Mouse (Mus musculus): ENCODE measurements at regions not wholly inside any gene's neighbourhood (a gene's known extent, or its start where the extent isn't known, plus 50 kb on each side); places are given as distances from the start of the nearest gene placed in this dataset.

DNA sequence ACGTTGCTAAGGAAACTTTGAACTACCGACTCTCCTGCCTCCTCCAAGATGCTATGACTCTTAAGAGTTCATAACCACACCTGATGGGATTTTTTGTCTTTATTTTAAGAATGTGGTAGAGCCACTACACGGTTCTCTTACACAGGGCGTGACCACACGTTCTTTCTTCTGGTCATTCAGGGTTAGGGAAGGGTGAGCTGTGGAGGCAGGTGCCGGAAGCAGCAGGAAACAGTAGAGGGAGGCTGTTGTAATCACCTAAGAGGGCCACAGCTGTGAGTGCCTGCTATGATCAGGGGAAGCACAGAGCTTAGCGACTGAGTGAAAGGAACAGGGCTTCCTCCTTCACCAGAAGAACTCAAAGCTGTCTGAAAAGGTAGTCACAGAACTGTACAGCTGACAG lies 50.6 kb upstream of the Larp1 start:
- no peak for DNase-seq (ENCODE audit: low spot score in 2 of 2)

GRCm38 (mm10) chr11:57956909-57957308 lies 52.0 kb upstream of the Larp1 start:
- DNase-seq (ENCODE audit: low spot score in 2 of 2) = no peak

GRCm38 (mm10) chr11:57956076-57956475 lies 52.8 kb upstream of the Larp1 start:
- DNase-seq (ENCODE audit: low spot score in 2 of 2) = no peak

DNA sequence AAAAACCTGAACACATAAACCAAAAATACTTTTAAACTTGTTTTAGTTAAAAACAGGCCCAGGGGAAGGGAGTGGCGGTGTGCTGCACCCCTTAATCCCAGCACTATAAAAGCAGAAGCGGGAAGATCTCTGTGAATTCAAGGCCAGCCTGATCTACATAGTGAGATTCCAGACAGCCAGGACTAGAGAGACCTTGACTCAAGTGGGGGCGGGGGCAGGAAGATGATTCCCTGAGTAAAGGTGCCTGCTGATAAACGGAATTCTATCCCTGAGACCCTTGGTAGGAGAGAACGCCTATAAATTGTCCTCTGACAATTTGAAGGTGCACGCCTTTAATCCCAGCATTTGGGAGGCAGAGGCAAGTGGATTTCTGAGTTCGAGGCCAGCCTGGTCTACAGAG lies 53.4 kb upstream of the Larp1 start:
- DNase-seq (ENCODE audit: low spot score in 2 of 2) = no peak

DNA sequence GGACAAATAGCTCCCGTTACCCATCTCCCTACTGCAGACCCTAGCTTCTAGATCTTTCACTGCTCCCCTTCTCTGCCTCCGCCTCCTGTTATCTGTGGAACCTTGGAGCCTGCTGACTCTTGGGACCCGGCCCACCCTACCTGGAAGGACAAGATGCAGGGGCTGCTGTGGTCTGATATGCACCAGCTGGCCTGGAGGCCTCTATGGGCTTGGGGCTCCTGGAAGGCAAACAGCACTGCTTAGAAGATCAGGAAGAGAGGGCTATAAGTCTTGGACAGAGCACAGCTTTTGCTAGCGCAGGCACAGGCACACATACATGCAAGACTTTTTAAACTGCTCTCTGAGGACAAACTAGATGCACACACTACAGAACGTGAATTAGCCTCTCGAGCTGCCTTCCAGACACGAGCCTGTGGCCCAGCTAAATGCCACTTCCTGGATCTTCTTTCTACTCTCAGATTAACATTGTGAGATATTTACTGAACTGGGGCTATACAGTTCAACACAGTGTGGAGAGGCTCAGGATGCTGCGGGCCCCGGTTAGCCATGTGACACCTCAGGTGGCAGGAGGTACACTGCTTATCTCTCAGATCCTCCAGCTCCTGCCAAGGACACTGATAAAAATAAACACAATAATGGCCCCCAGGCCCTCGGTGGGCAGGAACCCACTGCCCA lies 54.2 kb upstream of the Larp1 start:
- DNase-seq (ENCODE audit: low spot score in 2 of 2) = no peak

DNA sequence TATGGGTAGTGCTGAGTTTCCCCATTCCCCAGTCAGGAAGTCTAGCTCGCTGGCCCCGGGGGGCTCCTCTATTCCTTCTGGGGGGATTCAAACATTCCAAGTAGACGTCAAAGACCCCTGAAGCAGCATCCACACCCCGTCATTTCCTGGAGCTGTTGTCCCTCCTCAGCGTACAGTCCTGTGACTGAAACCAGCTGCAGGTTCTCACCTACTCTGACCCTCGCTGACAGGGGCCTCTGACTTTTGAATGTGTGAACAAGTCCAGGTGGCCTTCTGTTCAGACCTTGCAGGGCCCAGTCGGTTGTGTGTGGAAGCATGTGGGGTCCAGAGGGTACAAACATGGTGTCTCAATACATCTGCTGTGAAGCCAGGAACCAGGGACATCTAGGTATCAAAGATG lies 55.2 kb upstream of the Larp1 start:
- no peak for DNase-seq (ENCODE audit: low spot score in 2 of 2)

DNA sequence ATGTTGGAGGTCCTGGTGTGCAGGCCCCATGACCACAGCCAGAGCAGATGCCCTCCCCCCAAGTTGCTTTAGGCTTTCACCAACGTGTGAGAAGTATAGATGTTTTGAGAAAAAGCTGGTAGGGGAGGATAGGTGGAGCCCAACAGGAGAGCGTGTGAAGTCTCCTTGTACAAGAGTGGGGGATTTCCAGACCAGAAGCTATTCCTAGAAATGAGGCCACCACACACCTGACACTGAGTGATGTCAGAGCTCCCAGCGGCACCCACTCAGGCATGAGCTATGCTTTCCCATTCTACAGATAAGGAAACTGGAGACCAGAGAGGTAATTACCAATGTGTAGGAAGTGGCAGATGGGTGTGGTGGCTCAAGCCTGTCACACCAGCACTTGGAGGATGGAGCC lies 56.2 kb upstream of the Larp1 start:
- DNase-seq (ENCODE audit: low spot score in 2 of 2) = no peak

DNA sequence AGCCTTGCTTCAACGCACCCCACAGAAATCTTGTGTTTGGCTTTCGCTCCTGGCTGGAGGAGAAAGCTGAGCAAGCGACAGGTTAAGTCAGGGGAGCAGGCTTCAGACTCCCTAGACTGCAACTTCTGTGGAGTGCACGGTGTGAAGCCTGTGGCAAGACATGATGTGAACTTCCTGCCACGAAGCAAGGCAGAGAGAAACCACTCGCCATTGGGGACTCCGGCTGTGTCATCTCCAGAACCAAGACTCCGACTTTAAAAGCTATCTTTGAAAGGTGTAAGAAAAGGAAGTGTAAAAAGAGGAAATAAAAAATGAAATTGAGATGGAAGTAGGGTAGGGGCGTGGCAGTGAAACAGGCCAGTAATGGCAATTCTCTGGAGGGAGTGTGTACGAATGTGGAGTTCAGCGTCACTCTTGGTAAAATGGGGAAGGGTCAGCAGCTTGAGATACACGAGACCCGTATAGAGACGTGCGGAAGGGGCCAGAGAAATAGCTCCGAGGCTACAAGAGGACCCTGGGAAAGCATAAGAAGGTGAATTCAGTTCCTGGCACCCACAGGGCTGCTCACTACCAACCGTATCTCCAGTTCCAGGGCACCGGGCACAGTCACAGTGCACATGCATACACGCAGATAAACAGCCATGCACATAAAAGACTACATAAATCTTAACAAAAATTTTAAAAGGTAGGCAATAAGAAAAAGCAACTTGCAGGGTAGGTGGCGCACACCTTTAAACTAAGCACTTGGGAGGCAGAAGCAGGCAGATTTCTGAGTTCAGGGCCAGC lies 57.1 kb upstream of the Larp1 start:
- DNase-seq (ENCODE audit: low spot score in 2 of 2) = no peak

DNA sequence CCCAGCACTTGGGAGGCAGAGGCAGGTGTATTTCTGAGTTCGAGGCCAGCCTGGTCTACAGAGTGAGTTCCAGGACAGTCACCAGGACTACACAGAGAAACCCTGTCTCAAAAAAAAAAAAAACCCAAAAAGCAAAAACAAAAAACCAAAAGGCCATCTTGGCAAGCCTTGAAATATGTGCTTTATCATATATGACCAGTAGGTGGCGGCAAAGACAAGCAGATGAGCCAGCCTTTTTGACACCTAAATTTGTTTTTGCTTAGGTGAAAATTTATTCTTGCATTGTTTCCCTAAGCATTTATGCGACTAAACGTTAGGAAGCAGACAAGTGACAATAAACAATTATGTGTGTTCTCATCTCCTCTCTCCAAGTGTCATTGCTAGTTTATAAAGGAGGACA lies 57.9 kb upstream of the Larp1 start:
- no peak for DNase-seq (ENCODE audit: low spot score in 2 of 2)

GRCm38 (mm10) chr11:57949067-57949466 lies 59.8 kb upstream of the Larp1 start:
- no peak for DNase-seq (ENCODE audit: low spot score in 2 of 2)

GRCm38 (mm10) chr11:57947347-57947746 lies 61.5 kb upstream of the Larp1 start:
- DNase-seq (ENCODE audit: low spot score in 2 of 2) = no peak

- peak; percentile 74 to 85 for DNase-seq (ENCODE audit: low spot score in 2 of 2)
These were observed 74.4 kb upstream of the Larp1 start for GRCm38 (mm10) chr11:57934391-57934850.

GRCm38 (mm10) chr11:57933065-57933464 lies 75.8 kb upstream of the Larp1 start:
- no peak for DNase-seq (ENCODE audit: low spot score in 2 of 2)

GRCm38 (mm10) chr11:57929506-57929905 lies 79.4 kb upstream of the Larp1 start:
- DNase-seq (ENCODE audit: low spot score in 2 of 2) = no peak

DNA sequence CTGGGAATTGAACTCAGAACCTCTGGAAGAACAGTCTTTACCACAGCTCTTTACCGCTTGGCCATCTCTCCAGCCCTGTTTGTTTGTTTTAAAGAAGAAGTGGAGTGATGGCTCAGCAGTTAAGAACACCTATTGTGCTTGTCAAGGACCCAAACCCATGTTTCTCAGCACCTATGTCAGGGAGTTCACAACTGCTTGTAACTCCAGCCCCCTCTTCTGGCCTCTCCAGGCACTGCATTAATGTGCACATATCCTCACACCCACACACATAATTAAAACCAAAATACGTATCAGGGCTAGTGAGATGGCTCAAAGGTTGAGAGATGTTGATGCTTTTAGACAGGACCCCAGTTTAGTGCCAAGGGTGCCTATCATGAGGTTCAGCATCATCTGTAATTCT lies 87.6 kb upstream of the Hand1 start:
- no peak for DNase-seq (ENCODE audit: low spot score in 2 of 2)

GRCm38 (mm10) chr11:57918447-57919059 lies 85.9 kb upstream of the Hand1 start:
- no peak for DNase-seq (ENCODE audit: low spot score in 2 of 2)

GRCm38 (mm10) chr11:57917974-57918373 lies 85.4 kb upstream of the Hand1 start:
- no peak for DNase-seq (ENCODE audit: low spot score in 2 of 2)

DNA sequence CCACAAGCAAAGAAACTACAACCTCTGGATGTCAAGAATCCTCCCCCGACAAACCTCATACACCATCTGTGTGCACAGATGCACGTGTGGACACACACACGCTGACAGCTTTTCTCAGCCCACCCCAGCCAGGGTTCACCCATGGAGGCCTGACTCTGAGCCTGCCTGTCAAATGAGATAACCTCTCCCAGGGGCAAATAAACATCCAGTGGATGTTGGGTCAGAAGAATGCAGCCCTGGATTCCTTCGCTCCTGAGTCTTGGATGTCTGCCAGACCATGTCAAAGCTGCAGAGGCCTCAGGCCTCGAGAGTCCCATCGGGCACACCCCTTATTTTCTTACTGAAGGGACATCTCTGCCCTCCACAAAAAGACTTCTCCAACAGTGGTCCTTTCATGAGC lies 83.4 kb upstream of the Hand1 start:
- DNase-seq (ENCODE audit: low spot score in 2 of 2) = no peak

DNA sequence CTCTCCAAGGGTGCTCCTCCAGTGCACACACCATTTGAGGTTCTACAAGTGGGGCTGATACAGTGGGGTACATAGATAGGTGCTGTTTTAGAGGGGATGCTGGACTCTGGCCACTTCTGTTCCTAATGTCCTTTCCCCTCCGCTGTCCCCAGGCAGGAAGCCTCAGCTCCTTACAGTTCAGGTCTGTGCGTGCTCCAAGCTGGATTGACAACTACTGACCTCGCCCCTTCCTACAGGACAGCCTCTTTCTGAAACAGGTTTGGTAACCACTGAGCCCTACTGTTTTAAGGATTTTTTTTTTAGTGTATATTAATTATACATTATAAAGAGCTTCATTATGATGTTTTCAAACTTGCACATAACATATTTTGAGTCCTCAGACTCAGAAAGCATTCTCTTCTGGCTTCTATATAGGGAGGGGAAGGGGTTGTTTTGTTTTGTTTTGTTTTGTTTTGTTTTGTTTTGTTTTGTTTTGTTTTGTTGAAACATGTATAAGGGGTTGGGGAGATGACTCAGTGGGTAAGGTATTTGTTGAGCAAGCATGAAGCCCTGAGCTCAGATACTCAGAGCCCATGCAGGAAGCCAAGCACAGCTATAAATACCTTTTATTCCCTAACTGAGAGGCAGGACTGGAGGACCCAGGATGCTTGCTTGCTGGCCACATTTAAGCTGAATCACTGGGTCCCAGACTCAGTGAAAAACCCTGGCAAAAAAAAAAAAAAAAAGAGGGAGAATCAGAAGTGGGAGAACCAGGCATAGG lies 81.4 kb upstream of the Hand1 start:
- DNase-seq (ENCODE audit: low spot score in 2 of 2) = no peak

- DNase-seq (ENCODE audit: low spot score in 2 of 2) = no peak
These were observed 80.5 kb upstream of the Hand1 start for GRCm38 (mm10) chr11:57913020-57913699.

- DNase-seq (ENCODE audit: low spot score in 2 of 2) = no peak
These were observed 79.2 kb upstream of the Hand1 start for GRCm38 (mm10) chr11:57911698-57912283.
